Mouse (Mus musculus): Measurements from ENCODE around the gene Sema7a.

DNA sequence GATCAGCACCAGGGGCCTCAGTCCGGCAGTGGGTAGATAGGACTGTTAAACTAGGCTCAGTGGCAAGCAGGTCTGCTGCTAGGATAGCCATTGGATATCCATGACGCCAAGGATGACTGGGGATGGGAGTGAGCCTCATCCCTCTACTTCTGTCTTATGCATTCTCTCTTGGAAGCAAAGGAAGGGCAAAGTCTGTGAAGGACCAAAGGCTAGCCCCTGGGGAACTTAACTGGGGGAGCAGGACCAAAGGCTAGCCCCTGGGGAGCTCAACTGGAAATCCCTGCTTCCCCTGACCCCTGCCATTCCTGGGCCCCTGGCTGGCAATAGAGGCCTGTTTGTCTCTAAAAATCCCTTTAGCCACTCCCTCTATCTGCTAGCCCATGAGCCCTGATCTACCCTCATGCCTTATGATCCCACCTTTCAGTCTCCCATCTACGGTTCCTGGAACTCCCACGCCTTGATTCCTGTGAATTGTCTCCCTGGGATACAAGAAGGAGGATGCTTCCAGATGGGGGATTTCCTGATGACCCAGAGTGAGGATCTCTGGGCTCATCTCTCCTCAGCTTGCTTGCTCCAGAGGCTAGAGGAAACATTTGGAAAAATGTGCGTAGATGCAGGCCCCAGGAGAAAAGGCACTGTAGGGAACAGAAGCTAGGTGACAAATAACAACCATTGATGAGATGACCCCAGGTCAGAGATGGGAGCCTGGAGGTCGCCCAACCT, 24.8 kb downstream of the Sema7a start:
- no peak for TF ChIP-seq GATA1 (IDR thresholded peaks at IDR 0.05; ENCODE audit: low read length)
- TF ChIP-seq TAL1 (IDR thresholded peaks at IDR 0.05; ENCODE audit: low read length): no peak
